Mouse (Mus musculus): ENCODE results near the gene A930004D18Rik.

DNA sequence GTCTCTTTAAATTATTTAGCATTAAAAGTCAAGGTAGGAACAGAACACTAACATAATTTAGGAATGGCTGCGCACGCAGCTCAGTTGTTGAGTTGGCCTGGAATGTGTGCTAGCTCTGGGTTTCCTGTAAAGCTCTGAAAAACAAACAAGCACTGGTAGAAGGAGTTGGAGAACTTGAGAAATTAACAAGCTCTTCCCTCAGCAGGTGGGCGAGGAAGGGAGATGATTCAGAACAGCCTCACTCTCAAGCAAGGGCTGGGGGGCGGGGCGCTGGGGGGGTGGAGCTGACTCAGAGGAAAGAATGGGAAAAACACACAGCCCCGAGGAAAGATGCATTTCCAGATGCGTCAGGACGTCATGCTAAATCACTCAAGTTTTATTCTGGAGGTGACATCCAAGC, 32.4 kb downstream of the A930004D18Rik start:
- TF ChIP-seq POLR2A (IDR thresholded peaks at IDR 0.05; ENCODE audit: insufficient read depth, low read length) (no peak), EP300 (IDR thresholded peaks at IDR 0.05; ENCODE audit: insufficient read depth, low read depth, low read length) (no peak)
